Mouse (Mus musculus) hindbrain, embryonic 13.5 days (tissue): ENCODE measurements around the gene Mrgprg. TPM values are rescaled to one million over a fixed set of nuclear protein-coding genes. Genes with fewer than 3 reads are reported as not detected.
A peak's percentile ranks its signal among the peaks of the same experiment; 100 is the strongest.

Source experiments
- ATAC-seq: fragments of 200-750 bp; cut with Nextera tagmentation; 2 replicates; pipeline ENCODE4 v1.8.0; 2017; ENCODE audit warnings: moderate TSS enrichment; ENCODE audit not compliant: low FRiP score
- H3K27ac ChIP-seq: fragments of 300-500 bp; sonication (generic); 2 replicates; pipeline ENCODE4 v1.5.1; 2015; ENCODE audit warnings: inconsistent platforms, mild to moderate bottlenecking, moderate library complexity
- H3K27me3 ChIP-seq: fragments of 300-500 bp; sonication (generic); 2 replicates; pipeline ENCODE4 v1.6.1; 2015; ENCODE audit warnings: mild to moderate bottlenecking, inconsistent platforms
- H3K36me3 ChIP-seq: fragments of 300-500 bp; sonication (generic); 2 replicates; pipeline ENCODE4 v1.6.1; 2015; ENCODE audit warnings: mild to moderate bottlenecking, inconsistent platforms
- H3K4me1 ChIP-seq: fragments of 300-500 bp; sonication (generic); replicated peaks from 2 replicates; pipeline ENCODE4 v1.6.1; 2015; ENCODE audit warnings: inconsistent platforms
- H3K4me2 ChIP-seq: fragments of 300-500 bp; sonication (generic); 2 replicates; pipeline ENCODE4 v1.6.1; 2015; ENCODE audit warnings: inconsistent platforms, mild to moderate bottlenecking, moderate library complexity
- H3K4me3 ChIP-seq: fragments of 300-500 bp; sonication (generic); 2 replicates; pipeline ENCODE4 v1.5.1; 2015; ENCODE audit warnings: mild to moderate bottlenecking, inconsistent platforms
- H3K9ac ChIP-seq: fragments of 300-500 bp; sonication (generic); 2 replicates; pipeline ENCODE4 v1.6.1; 2015; ENCODE audit warnings: mild to moderate bottlenecking, inconsistent platforms
- H3K9me3 ChIP-seq: fragments of 300-500 bp; sonication (generic); 2 replicates; pipeline ENCODE4 v1.6.1; 2016; ENCODE audit warnings: inconsistent platforms
- WGBS: fragments of 180-500 bp; shearing (Covaris S2); methylation state at CpG from one replicate; pipeline ENCODE4 v1.1.7; 2015; 5-methylcytosine and 5-hydroxymethylcytosine counted together
- polyA plus RNA-seq: library from polyadenylated mRNA; unstranded; fragments of >200 nt; fragmentation: Nextera tagmentation; extraction: Ambion mirVana; gene quantifications from 2 replicates; pipeline ENCODE4 v1.2.1, GENCODE M21; 2015

Mrgprg gene
- polyA plus RNA-seq, 1 experiment from 2014 or later, result not detected

GRCm38 (mm10) chr7:143752606-143753005, 14.2 kb downstream of the Mrgprg start:
- peaks cover 23% of the 10 kb centered on the region for H3K4me1 ChIP-seq
- H3K27me3 ChIP-seq, result peaks cover 33% of the 10 kb centered on the region
- H3K4me3 ChIP-seq, result no peak overlapping the region
- ATAC-seq, result no peak
- WGBS, result 90% methylated on average over 3 of the region's 3 CpGs
- H3K27ac ChIP-seq, result no peak overlapping the region
- H3K36me3 ChIP-seq, result no peaks in the 10 kb centered on the region
- no peak overlapping the region for H3K4me2 ChIP-seq
- H3K9me3 ChIP-seq, result no peaks in the 10 kb centered on the region
- H3K9ac ChIP-seq, result no peak overlapping the region

- peaks cover 17% of the 10 kb centered on the region for H3K4me1 ChIP-seq
- no peaks in the 10 kb centered on the region for H3K36me3 ChIP-seq
- no peak overlapping the region for H3K9ac ChIP-seq
- H3K27me3 ChIP-seq, result peaks cover 28% of the 10 kb centered on the region
- ATAC-seq, result no peak
- no peaks in the 10 kb centered on the region for H3K9me3 ChIP-seq
- WGBS, result 78% methylated on average over 4 of the region's 4 CpGs
- H3K4me2 ChIP-seq, result no peak overlapping the region
- no peak overlapping the region for H3K4me3 ChIP-seq
- no peak overlapping the region for H3K27ac ChIP-seq
These were observed 14.7 kb downstream of the Mrgprg start for GRCm38 (mm10) chr7:143752056-143752455.

- Histone ChIP-seq H3K4me1 (peaks cover 11% of the 10 kb centered on the region), H3K9ac (no peak overlapping the region), H3K27ac (no peak overlapping the region), H3K4me3 (no peak overlapping the region), H3K36me3 (no peaks in the 10 kb centered on the region), H3K4me2 (no peak overlapping the region), H3K27me3 (peaks cover 25% of the 10 kb centered on the region), H3K9me3 (no peaks in the 10 kb centered on the region)
- ATAC-seq, result no peak
- 86% methylated on average over 1 of the region's 1 CpGs for WGBS
These were observed 15.4 kb downstream of the Mrgprg start for GRCm38 (mm10) chr7:143751380-143751779.

- whole genome bisulfite sequencing, result 68% methylated on average over 3 of the region's 3 CpGs
- no peaks in the 10 kb centered on the region for H3K36me3 ChIP-seq
- no peak overlapping the region for H3K9ac ChIP-seq
- H3K4me1 ChIP-seq, result peaks cover 10% of the 10 kb centered on the region
- ATAC-seq, result no peak
- no peaks in the 10 kb centered on the region for H3K9me3 ChIP-seq
- H3K4me3 ChIP-seq, result no peak overlapping the region
- H3K27ac ChIP-seq, result no peak overlapping the region; the same call in 1 of the 2 replicates
- H3K4me2 ChIP-seq, result no peak overlapping the region
- 0 out of 2 replicates have a peak, but pooled peaks cover 3% of the 10 kb centered on the region for H3K27me3 ChIP-seq
These were observed 17.7 kb downstream of the Mrgprg start for GRCm38 (mm10) chr7:143749045-143749444.

GRCm38 (mm10) chr7:143748041-143748868, 18.5 kb downstream of the Mrgprg start:
- Histone ChIP-seq H3K27me3 (0 out of 2 replicates have a peak, but pooled peaks cover 3% of the 10 kb centered on the region), H3K4me3 (peak overlapping the region; percentile 10; the same call in 1 of the 2 replicates), H3K4me2 (peak overlapping the region; percentile 48), H3K9me3 (no peaks in the 10 kb centered on the region), H3K27ac (peak overlapping the region; percentile 68), H3K4me1 (peaks cover 10% of the 10 kb centered on the region), H3K36me3 (no peaks in the 10 kb centered on the region), H3K9ac (peak overlapping the region; percentile 36; the same call in 1 of the 2 replicates)
- ATAC-seq, result peak; percentile 88
- 3% methylated on average over 16 of the region's 16 CpGs for WGBS

GRCm38 (mm10) chr7:143740653-143741052, 26.1 kb downstream of the Mrgprg start:
- Histone ChIP-seq H3K9me3 (no peaks in the 10 kb centered on the region), H3K4me1 (peaks cover 47% of the 10 kb centered on the region), H3K27ac (peak overlapping the region; percentile 86), H3K27me3 (peaks cover 20% of the 10 kb centered on the region), H3K9ac (peak overlapping the region; percentile 96), H3K4me3 (peak overlapping the region; percentile 86), H3K36me3 (no peaks in the 10 kb centered on the region), H3K4me2 (peak overlapping the region; percentile 82)
- 22% methylated on average over 2 of the region's 2 CpGs for WGBS
- ATAC-seq, result peak; percentile 22; the same call in 1 of the 2 replicates

GRCm38 (mm10) chr7:143739511-143740461, 27.0 kb downstream of the Mrgprg start:
- H3K27me3 ChIP-seq, result peaks cover 20% of the 10 kb centered on the region
- H3K27ac ChIP-seq, result peak overlapping the region; percentile 86
- peaks cover 47% of the 10 kb centered on the region for H3K4me1 ChIP-seq
- peak overlapping the region; percentile 86 for H3K4me3 ChIP-seq
- ATAC-seq, result peak; percentile 92
- H3K4me2 ChIP-seq, result peak overlapping the region; percentile 82
- H3K9me3 ChIP-seq, result no peaks in the 10 kb centered on the region
- 3% methylated on average over 38 of the region's 38 CpGs for WGBS
- H3K36me3 ChIP-seq, result peaks cover 2% of the 10 kb centered on the region; the same call in 1 of the 2 replicates
- peak overlapping the region; percentile 96 for H3K9ac ChIP-seq

GRCm38 (mm10) chr7:143738601-143739006, 28.2 kb downstream of the Mrgprg start:
- peak overlapping the region; percentile 86 for H3K27ac ChIP-seq
- ATAC-seq, result 0 out of 2 replicates have a peak, but pooled peaks have one; percentile 23

GRCm38 (mm10) chr7:143738194-143738593, 28.6 kb downstream of the Mrgprg start:
- peak overlapping the region; percentile 86 for H3K27ac ChIP-seq
- H3K36me3 ChIP-seq, result peaks cover 15% of the 10 kb centered on the region
- no peak for ATAC-seq
- peaks cover 47% of the 10 kb centered on the region for H3K4me1 ChIP-seq
- H3K9ac ChIP-seq, result peak overlapping the region; percentile 96
- H3K9me3 ChIP-seq, result no peaks in the 10 kb centered on the region
- H3K4me2 ChIP-seq, result peak overlapping the region; percentile 82
- 67% methylated on average over 6 of the region's 6 CpGs for WGBS
- H3K4me3 ChIP-seq, result peak overlapping the region; percentile 86
- H3K27me3 ChIP-seq, result peaks cover 20% of the 10 kb centered on the region

More at GRCm38 (mm10) chr7:143738601-143739006, 28.2 kb downstream of the Mrgprg start:
- H3K9me3 ChIP-seq, result no peaks in the 10 kb centered on the region
- peak overlapping the region; percentile 96 for H3K9ac ChIP-seq
- peaks cover 47% of the 10 kb centered on the region for H3K4me1 ChIP-seq
- peak overlapping the region; percentile 82 for H3K4me2 ChIP-seq
- H3K27me3 ChIP-seq, result peaks cover 20% of the 10 kb centered on the region
- H3K4me3 ChIP-seq, result peak overlapping the region; percentile 86
- 23% methylated on average over 5 of the region's 5 CpGs for WGBS
- peaks cover 14% of the 10 kb centered on the region for H3K36me3 ChIP-seq

- H3K27me3 ChIP-seq, result no peaks in the 10 kb centered on the region
- H3K27ac ChIP-seq, result no peak overlapping the region
- ATAC-seq, result no peak
- no peaks in the 10 kb centered on the region for H3K9me3 ChIP-seq
- peaks cover 42% of the 10 kb centered on the region for H3K4me1 ChIP-seq
- no peak overlapping the region for H3K4me2 ChIP-seq
- no peak overlapping the region for H3K4me3 ChIP-seq
- H3K9ac ChIP-seq, result no peak overlapping the region
- 87% methylated on average over 4 of the region's 4 CpGs for whole genome bisulfite sequencing
- H3K36me3 ChIP-seq, result peaks cover 15% of the 10 kb centered on the region
These were observed 33.0 kb downstream of the Mrgprg start for GRCm38 (mm10) chr7:143733746-143734145.

- ATAC-seq, result no peak
- WGBS, result 83% methylated on average over 10 of the region's 10 CpGs
These were observed 36.9 kb downstream of the Mrgprg start for GRCm38 (mm10) chr7:143729886-143730285.

GRCm38 (mm10) chr7:143726396-143726795, 40.4 kb downstream of the Mrgprg start:
- Histone ChIP-seq H3K9ac (no peak overlapping the region), H3K4me2 (no peak overlapping the region), H3K27ac (no peak overlapping the region), H3K4me1 (peaks cover 33% of the 10 kb centered on the region), H3K9me3 (no peaks in the 10 kb centered on the region), H3K4me3 (no peak overlapping the region), H3K27me3 (no peaks in the 10 kb centered on the region), H3K36me3 (0 out of 2 replicates have a peak, but pooled peaks cover 5% of the 10 kb centered on the region)
- WGBS, result 89% methylated on average over 4 of the region's 4 CpGs
- no peak for ATAC-seq

More at GRCm38 (mm10) chr7:143729886-143730285, 36.9 kb downstream of the Mrgprg start:
- no peak overlapping the region for H3K4me2 ChIP-seq
- no peak overlapping the region for H3K9ac ChIP-seq
- H3K27me3 ChIP-seq, result no peaks in the 10 kb centered on the region
- H3K27ac ChIP-seq, result no peak overlapping the region
- no peaks in the 10 kb centered on the region for H3K9me3 ChIP-seq
- peaks cover 22% of the 10 kb centered on the region for H3K4me1 ChIP-seq
- H3K4me3 ChIP-seq, result no peak overlapping the region
- H3K36me3 ChIP-seq, result peaks cover 19% of the 10 kb centered on the region
